Mouse (Mus musculus) limb, embryonic 11.5 days (tissue): Measurements from ENCODE around the gene Gzma. TPM values are rescaled to one million over a fixed set of nuclear protein-coding genes. Genes with fewer than 3 reads are reported as not detected.

ENCODE experiments used
- ATAC-seq: fragments of 200-750 bp; cut with Nextera tagmentation; 2 replicates; pipeline ENCODE4 v1.8.0; 2017; ENCODE audit warnings: low read depth; ENCODE audit not compliant: insufficient number of reproducible peaks, low FRiP score, low TSS enrichment
- DNase-seq: peaks from one replicate; pipeline ENCODE4 v3.0.0-alpha.2; 2015; ENCODE audit warnings: low spot score
- H3K27ac ChIP-seq: fragments of 300-500 bp; sonication (generic); replicated peaks from 2 replicates; pipeline ENCODE4 v1.5.1; 2014; ENCODE audit warnings: low read depth, mild to moderate bottlenecking, low read length
- H3K27me3 ChIP-seq: fragments of 300-500 bp; sonication (generic); 2 replicates; pipeline ENCODE4 v1.6.1; 2014; ENCODE audit warnings: mild to moderate bottlenecking, low read length, mixed read lengths; ENCODE audit not compliant: control insufficient read depth, insufficient read depth
- H3K36me3 ChIP-seq: fragments of 300-500 bp; sonication (generic); 2 replicates; pipeline ENCODE4 v1.6.1; 2014; ENCODE audit warnings: mild to moderate bottlenecking, low read length, moderate library complexity, mixed read lengths; ENCODE audit not compliant: control insufficient read depth, insufficient read depth
- H3K4me1 ChIP-seq: fragments of 300-500 bp; sonication (generic); 2 replicates; pipeline ENCODE4 v1.6.1; 2014; ENCODE audit warnings: low read length, mixed read lengths; ENCODE audit not compliant: control insufficient read depth, insufficient read depth
- H3K4me2 ChIP-seq: fragments of 300-500 bp; sonication (generic); 2 replicates; pipeline ENCODE4 v1.6.1; 2014; ENCODE audit warnings: low read depth, mild to moderate bottlenecking, moderate library complexity; ENCODE audit not compliant: severe bottlenecking
- H3K4me3 ChIP-seq: fragments of 300-500 bp; sonication (generic); 2 replicates; pipeline ENCODE4 v1.5.1; 2014; ENCODE audit warnings: low read depth, low read length
- H3K9ac ChIP-seq: fragments of 300-500 bp; sonication (generic); 2 replicates; pipeline ENCODE4 v1.6.1; 2014; ENCODE audit warnings: mild to moderate bottlenecking, low read length
- H3K9me3 ChIP-seq: fragments of 300-500 bp; sonication (generic); 2 replicates; pipeline ENCODE4 v1.6.1; 2016; ENCODE audit warnings: low read length; ENCODE audit not compliant: control insufficient read depth
- WGBS: fragments of 180-500 bp; shearing (Covaris S2); extraction: QIAGEN DNeasy Blood & Tissue Kit; methylation state at CpG from one replicate; pipeline ENCODE4 v1.1.7; 2014; 5-methylcytosine and 5-hydroxymethylcytosine counted together
- polyA plus RNA-seq: library from polyadenylated mRNA; unstranded; fragments of >200 nt; fragmentation: Nextera tagmentation; extraction: Ambion mirVana; gene quantifications from 2 replicates; pipeline ENCODE4 v1.2.1, GENCODE M21; 2014

The Gzma gene
- polyA plus RNA-seq, 1 experiment from 2014 or later = not detected

- WGBS = 92% methylated on average over 2 of the region's 2 CpGs
- Histone ChIP-seq H3K4me3 (no peak overlapping the region), H3K4me1 (no peaks in the 10 kb centered on the region), H3K9me3 (no peaks in the 10 kb centered on the region), H3K27me3 (no peaks in the 10 kb centered on the region), H3K27ac (no peak overlapping the region), H3K36me3 (no peaks in the 10 kb centered on the region), H3K9ac (no peak overlapping the region), H3K4me2 (no peak overlapping the region)
- DNase-seq (peak; percentile 16), ATAC-seq (no peak)
These were observed 2.4 kb downstream of the Gzma start for GRCm38 (mm10) chr13:113098406-113098805.

- H3K9ac ChIP-seq = no peak overlapping the region
- DNase-seq (no peak), ATAC-seq (no peak)
- no peak overlapping the region for H3K27ac ChIP-seq
- H3K4me2 ChIP-seq = no peak overlapping the region
- no peak overlapping the region for H3K4me3 ChIP-seq
- no peaks in the 10 kb centered on the region for H3K9me3 ChIP-seq
- 80% methylated on average over 3 of the region's 3 CpGs for WGBS
- H3K36me3 ChIP-seq = no peaks in the 10 kb centered on the region
- H3K4me1 ChIP-seq = no peaks in the 10 kb centered on the region
- H3K27me3 ChIP-seq = no peaks in the 10 kb centered on the region
These were observed 3.8 kb downstream of the Gzma start for GRCm38 (mm10) chr13:113097011-113097410.

DNA sequence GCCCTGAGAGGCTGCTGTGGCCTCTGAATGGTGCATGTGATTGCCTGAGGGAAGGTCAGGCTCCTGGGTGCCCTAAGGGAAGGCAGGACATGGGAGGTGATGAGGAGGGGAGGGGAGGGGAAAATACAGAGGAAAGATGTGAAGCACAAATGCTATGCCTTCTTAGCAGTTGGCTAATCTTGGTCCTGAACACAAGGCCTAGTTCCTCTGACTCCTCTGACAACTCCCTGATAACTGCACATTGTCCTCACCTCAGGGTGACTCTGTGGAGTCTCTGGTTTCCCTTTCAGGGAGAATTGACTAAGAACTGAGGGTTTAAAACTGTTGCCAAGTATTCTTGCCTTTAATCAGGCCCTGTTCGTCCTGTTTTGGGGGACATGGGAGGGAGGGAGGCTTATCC lies 6.2 kb downstream of the Gzma start:
- no peak for ATAC-seq
- Histone ChIP-seq H3K36me3 (no peaks in the 10 kb centered on the region), H3K4me2 (no peak overlapping the region), H3K27ac (no peak overlapping the region), H3K4me3 (no peak overlapping the region), H3K27me3 (no peaks in the 10 kb centered on the region), H3K9me3 (no peaks in the 10 kb centered on the region), H3K4me1 (no peaks in the 10 kb centered on the region), H3K9ac (no peak overlapping the region)
- 67% methylated on average over 1 of the region's 1 CpGs for WGBS
- DNase-seq = no peak

DNA sequence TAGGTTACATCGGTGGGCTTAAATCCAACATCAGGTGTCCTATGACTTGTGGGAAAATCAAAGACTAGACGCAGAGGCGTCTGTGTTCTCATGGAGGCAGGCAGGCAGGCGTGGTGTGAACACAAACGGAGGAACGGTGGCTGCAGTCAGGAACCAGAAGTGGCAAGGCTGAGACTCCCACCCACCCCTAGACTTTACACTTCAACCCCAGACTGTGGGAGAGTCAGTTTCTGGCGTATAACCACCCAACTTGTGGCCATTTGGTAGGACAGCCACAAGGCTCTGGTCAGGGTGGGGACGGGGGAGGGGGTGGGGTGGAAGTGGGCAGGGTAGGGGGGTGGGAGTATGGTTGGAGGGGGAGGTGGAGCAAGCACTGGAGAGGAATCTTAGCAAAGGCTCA lies 10.3 kb downstream of the Gzma start:
- H3K4me1 ChIP-seq = no peaks in the 10 kb centered on the region
- WGBS = 45% methylated on average over 8 of the region's 8 CpGs
- no peak overlapping the region for H3K27ac ChIP-seq
- H3K4me3 ChIP-seq = no peak overlapping the region
- H3K9ac ChIP-seq = no peak overlapping the region
- ATAC-seq (no peak), DNase-seq (no peak)
- H3K9me3 ChIP-seq = no peaks in the 10 kb centered on the region
- H3K27me3 ChIP-seq = no peaks in the 10 kb centered on the region
- no peak overlapping the region for H3K4me2 ChIP-seq
- H3K36me3 ChIP-seq = no peaks in the 10 kb centered on the region

DNA sequence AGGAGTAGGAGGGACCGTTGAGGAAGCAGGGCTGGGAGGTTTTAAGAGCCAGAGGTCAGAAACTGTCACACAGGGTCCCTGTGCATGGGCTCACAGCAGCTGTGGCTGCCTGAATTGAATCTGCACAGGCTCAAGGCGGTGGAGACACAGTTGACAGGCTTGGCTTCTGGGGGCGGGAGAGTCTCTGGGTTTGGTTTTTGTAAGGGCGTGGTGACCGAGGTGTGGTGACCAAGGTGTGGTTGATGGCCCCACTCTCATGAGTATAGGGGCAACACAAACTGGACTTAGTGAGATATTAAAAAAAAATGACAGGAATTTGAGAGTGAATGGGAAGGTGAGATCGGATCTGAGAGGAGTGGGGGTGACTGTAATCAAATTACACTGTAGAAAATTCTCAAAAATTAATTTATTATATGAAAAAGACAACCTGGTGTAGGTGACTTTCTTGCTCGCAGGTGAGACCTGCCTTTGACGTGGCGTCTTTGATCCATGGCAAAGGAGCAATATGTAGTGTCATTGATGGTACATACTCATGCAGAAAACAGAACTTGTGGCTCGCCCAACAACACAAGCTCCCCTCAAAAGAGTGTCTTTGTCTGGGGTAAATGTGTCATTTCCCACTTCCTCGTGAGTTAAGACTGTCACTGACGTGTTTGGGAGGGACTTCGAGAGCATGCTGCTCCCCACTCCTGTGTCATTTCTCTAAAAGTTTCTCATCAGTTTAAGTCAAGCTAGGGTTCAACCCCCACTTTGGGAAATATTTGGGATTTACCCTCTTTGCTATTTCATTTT lies 13.4 kb downstream of the Gzma start:
- H3K27me3 ChIP-seq = no peaks in the 10 kb centered on the region
- H3K9ac ChIP-seq = no peak overlapping the region
- no peak for ATAC-seq
- no peak overlapping the region for H3K27ac ChIP-seq
- DNase-seq = no peak
- no peaks in the 10 kb centered on the region for H3K36me3 ChIP-seq
- H3K4me2 ChIP-seq = no peak overlapping the region
- no peaks in the 10 kb centered on the region for H3K4me1 ChIP-seq
- no peaks in the 10 kb centered on the region for H3K9me3 ChIP-seq
- 79% methylated on average over 13 of the region's 13 CpGs for WGBS
- no peak overlapping the region for H3K4me3 ChIP-seq

GRCm38 (mm10) chr13:113084732-113085131 lies 16.0 kb downstream of the Gzma start:
- no peak overlapping the region for H3K27ac ChIP-seq

GRCm38 (mm10) chr13:113082101-113082500 lies 18.7 kb downstream of the Gzma start:
- WGBS = 79% methylated on average over 1 of the region's 1 CpGs
- no peaks in the 10 kb centered on the region for H3K36me3 ChIP-seq
- DNase-seq = no peak
- no peaks in the 10 kb centered on the region for H3K4me1 ChIP-seq
- no peak overlapping the region for H3K4me2 ChIP-seq
- H3K4me3 ChIP-seq = no peak overlapping the region
- H3K27ac ChIP-seq = no peak overlapping the region
- no peaks in the 10 kb centered on the region for H3K9me3 ChIP-seq
- no peak for ATAC-seq
- no peaks in the 10 kb centered on the region for H3K27me3 ChIP-seq
- H3K9ac ChIP-seq = no peak overlapping the region

More at GRCm38 (mm10) chr13:113084732-113085131, 16.0 kb downstream of the Gzma start:
- H3K36me3 ChIP-seq = no peaks in the 10 kb centered on the region
- no peaks in the 10 kb centered on the region for H3K27me3 ChIP-seq
- no peak overlapping the region for H3K9ac ChIP-seq
- H3K9me3 ChIP-seq = no peaks in the 10 kb centered on the region
- 81% methylated on average over 5 of the region's 5 CpGs for WGBS
- no peak for ATAC-seq
- H3K4me1 ChIP-seq = no peaks in the 10 kb centered on the region
- H3K4me3 ChIP-seq = no peak overlapping the region
- no peak overlapping the region for H3K4me2 ChIP-seq
- no peak for DNase-seq

GRCm38 (mm10) chr13:113079021-113079420 lies 21.8 kb downstream of the Gzma start:
- ATAC-seq = no peak
- Histone ChIP-seq H3K9me3 (no peaks in the 10 kb centered on the region), H3K9ac (no peak overlapping the region), H3K4me3 (no peak overlapping the region), H3K27ac (no peak overlapping the region), H3K36me3 (no peaks in the 10 kb centered on the region), H3K27me3 (no peaks in the 10 kb centered on the region), H3K4me1 (no peaks in the 10 kb centered on the region), H3K4me2 (no peak overlapping the region)
- no peak for DNase-seq
- WGBS = 87% methylated on average over 9 of the region's 9 CpGs

DNA sequence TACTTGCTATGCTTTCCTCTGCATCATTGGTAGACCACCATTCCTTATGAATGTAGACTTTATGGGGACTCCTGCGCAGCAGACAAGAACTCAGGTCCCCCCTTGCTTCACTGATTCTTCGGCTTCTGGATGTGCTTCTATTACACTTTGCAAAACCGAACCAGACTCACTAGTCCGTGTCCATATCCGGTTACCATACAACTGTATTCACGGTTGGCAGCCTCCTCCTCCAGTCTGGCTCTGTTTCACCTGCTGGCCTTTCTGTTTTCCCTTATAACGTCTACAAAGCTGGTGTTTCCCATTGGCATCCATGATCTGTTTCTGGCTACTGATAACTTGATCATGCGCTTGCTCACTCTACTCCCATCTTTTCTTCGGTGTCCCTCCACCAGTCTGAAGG lies 36.2 kb downstream of the Gzma start:
- no peaks in the 10 kb centered on the region for H3K4me1 ChIP-seq
- H3K27me3 ChIP-seq = no peaks in the 10 kb centered on the region
- DNase-seq (no peak), ATAC-seq (no peak)
- H3K4me2 ChIP-seq = no peak overlapping the region
- no peaks in the 10 kb centered on the region for H3K9me3 ChIP-seq
- H3K9ac ChIP-seq = no peak overlapping the region
- H3K27ac ChIP-seq = no peak overlapping the region
- no peaks in the 10 kb centered on the region for H3K36me3 ChIP-seq
- WGBS = 93% methylated on average over 9 of the region's 9 CpGs
- no peak overlapping the region for H3K4me3 ChIP-seq
